Mouse (Mus musculus): ENCODE results near the gene Galk1. TPM values are rescaled to one million over a fixed set of nuclear protein-coding genes. Genes with fewer than 3 reads are reported as not detected.
A peak's percentile ranks its signal among the peaks of the same experiment; 100 is the strongest.

Gene Galk1
- total RNA-seq, 2 experiments from 2014 or later, result 36.2 to 37.9 TPM

DNA sequence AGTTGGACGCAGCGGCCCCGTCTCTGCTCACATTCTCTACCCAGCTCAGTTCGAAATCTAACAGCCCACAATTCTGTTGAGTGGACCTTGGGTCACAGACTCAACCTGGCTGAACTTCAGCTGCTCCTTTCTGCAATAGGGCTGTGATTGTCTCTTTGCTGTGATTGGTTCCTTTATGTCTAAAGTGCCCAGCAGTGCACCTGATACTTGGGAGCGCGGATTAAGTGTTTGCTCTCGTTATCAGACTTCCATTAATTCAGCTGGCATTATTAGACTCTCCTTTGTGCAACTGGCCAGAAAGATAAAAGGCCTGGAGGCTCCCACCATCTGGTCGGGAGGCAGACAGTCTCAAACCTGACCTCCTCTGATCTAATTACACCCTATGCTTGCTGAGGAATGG is 2.3 kb upstream of the Galk1 start:
- intact Hi-C loops (cut with DNase I), result no loop called here
- no peak for DNase-seq

DNA sequence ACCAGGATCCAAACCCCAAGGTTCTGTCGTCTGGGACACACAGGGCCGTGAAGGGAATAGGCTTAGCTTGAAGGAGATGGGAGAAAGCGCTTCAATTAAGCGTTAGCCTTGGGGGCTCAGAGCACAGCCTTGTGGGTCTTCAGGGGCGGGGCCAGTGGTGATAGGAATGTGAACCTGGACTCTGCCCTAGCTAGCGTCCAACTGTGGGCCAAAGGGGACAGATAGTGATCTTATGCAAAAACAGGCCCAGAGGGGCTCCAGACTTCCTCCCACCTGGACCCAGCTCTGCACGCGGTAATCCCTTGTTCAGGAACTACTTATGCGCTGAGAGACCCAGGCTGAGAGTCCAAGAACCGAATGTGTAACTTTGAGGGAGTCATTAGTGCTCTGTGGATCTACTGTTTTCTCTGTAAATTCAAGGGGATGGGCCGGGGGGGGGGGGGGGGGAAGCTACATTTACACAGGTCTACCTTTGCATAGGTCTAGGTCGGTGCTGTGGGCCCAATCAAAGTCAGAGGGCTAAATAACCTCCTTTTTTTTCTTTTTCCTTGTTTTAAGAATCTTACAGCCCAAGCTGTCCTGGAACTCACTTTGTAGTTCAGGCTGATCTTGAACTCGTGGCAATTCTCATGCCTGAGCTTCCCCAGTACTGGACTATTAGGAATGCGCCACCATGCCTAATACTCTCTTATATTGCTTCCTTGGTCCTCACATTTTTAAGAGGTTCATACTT is 824 bp downstream of the Galk1 start:
- intact Hi-C loops (cut with DNase I), result no loop called here
- DNase-seq, result no peak

DNA sequence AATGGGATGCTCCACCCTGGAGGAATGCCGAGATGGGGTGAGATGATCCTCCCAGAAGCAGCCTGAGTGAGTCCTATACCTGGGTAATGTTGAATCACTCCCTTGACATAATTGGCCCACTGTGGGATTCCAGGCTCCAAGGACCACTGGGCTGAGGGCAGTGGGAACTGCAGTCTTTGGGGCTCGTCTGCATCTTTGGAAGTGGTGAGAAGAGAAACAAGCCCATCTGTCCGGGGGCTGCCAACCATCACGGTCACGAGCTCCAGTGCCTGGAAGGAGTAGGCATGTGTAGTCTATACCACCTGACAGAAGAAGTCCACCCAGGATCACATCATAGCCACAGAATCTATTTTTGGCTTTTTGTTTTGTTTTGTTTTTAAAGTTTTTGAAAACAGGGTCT is 1.6 kb downstream of the Galk1 start:
- no peak for DNase-seq
- intact Hi-C loops (cut with DNase I), result no loop called here

DNA sequence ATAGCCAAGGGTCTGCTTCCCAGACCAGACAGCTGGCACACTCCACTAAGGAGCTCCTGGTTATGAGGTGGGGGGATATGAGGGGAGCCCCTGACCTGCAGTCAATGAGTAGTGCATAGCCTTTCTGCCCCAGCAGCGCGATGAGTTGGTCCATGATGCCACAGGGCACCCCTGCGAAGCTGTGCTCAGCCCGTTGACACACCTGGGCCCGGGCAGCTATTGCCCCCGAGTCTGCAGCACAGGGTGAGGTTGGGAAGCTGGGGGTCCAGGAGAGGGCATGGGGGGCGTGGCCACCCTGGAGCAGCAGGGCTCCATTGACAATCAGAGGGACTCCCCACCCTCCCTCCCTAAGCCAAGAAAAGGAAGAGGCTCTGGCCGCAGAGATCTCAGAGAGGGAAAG is 2.4 kb downstream of the Galk1 start:
- intact Hi-C loops (cut with DNase I), result no loop called here

DNA sequence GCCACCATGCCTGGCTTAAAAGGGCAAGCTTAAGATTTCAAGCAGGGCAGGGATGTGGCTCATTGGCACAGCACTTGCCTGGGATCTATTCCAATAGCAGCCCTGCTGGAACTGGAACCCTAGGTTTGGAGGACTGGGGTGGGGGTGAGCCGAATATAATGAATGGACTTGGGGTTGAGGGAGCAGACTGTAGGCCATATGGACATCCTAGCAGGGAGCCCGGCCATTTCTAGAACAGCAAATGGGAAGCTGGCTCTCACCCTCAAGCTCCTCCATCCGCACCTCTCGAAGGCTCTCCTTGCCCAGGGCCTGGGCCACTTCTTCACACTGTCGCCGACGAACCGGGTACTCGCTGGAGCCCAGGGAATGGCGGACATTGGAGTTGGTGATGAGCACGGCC is 2.9 kb downstream of the Galk1 start:
- peak; percentile 86 for DNase-seq
- intact Hi-C loops (cut with DNase I), result no loop called here

More for the DNA sequence above, 2.4 kb downstream of the Galk1 start:
- DNase-seq, result no peak

DNA sequence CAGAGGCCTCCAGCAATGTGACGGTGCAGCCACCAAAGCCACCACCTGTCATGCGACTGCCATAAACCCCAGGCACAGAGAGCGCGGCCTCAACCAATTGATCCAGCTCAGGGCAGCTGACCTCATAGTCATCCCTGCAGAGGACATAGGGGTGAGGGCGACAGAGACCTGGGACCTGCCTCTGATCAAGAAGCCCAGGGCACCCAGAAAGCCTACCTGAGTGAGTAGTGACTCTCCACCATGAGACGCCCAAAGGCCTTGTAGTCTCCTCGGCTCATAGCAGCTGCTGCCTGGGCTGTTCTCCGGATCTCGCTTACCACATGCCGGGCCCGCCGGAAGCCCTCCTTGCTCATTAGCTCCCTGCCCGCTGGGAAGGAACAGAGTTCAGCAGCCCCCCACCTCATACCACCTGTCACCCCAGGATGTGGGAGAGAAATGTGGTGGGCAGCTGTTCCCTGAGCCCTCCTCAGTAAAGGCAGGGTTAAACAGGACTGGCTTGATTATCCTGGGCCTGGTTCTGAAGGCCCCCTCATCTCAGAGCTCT is 3.6 kb downstream of the Galk1 start:
- DNase-seq, result peak; percentile 62
- intact Hi-C loops (cut with DNase I), result no loop called here

DNA sequence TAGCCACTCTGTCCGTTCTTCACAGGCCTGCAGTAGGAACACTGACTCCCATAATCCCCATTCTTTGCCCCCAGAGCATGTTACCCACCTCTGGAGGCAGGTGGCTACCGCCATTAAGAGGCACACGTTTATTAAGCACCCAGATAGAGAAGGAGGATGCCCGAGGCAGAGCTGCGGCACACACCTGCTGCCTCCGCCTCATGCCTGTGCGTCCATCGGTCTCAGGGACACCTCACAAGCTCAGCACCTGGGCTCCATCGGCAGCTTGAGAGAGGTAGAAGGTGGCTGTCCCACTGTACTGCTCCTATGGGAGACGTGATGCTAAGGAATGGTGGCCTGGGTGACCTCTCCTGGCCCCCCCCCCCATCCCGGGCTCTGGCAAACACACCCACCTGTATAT is 4.1 kb downstream of the Galk1 start:
- intact Hi-C loops (cut with DNase I), result no loop called here
- DNase-seq, result no peak

DNA sequence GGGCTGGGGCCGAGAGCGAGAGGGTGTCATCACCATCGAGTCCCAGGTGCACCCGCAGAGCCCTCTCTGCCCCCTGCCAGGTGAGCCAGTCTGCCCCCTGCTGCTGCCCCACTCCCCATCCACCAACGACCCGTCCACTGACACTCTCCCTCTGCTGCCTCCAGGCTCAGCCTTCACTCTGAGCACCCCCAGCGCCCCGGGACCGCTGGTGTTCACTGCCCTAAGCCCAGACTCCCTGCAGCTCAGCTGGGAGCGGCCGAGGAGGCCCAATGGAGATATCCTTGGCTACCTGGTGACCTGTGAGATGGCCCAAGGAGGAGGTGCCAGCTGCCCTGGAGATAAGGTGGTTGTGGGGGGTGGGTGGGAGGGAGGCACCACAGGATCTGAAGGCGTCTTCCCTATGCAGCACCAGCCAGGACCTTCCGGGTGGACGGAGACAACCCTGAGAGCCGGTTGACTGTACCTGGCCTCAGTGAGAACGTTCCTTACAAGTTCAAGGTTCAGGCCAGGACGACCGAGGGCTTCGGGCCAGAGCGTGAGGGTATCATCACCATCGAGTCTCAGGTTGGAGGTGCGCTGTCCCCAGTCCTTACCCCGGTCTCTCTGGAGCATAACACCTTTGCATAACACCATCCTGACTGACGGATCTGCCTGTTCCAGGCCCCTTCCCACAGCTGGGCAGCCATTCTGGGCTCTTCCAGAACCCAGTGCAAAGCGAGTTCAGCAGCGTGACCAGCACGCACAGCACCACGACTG is 5.2 kb downstream of the Galk1 start:
- DNase-seq, result no peak
- intact Hi-C loops (cut with DNase I), result no loop called here

DNA sequence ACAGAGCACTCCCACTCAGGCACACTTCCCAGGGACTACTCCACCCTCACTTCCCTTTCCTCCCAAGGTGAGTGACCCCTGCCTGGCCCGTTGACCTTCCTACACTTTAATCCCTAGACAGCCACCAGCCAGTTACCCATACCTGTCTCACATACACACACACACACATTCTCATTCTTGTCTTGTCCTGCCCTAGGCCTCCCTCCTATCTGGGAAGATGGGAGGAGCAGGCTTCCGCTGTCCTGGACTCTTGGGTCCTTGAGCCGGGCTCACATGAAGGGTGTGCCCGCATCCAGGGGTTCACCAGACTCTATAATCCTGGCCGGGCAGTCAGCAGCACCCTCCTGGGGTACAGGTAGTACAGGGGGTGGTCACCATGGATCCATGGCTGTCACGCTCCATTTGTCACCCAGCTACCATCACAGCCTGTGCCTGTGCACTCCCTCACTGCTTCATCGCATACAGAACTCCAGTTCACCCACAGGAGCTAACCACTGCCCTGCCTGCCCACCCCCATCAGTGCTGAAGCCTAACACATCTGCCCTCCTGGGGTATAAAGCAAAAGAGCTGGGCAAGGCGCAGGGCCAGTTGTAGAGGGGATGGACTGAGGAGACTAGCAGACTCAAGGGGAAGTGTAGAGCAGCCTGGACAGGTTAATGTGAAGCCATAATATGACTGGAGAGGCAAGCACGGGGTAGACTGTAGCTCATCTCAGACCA is 6.7 kb downstream of the Galk1 start:
- DNase-seq, result no peak
- intact Hi-C loops (cut with DNase I), result no loop called here

DNA sequence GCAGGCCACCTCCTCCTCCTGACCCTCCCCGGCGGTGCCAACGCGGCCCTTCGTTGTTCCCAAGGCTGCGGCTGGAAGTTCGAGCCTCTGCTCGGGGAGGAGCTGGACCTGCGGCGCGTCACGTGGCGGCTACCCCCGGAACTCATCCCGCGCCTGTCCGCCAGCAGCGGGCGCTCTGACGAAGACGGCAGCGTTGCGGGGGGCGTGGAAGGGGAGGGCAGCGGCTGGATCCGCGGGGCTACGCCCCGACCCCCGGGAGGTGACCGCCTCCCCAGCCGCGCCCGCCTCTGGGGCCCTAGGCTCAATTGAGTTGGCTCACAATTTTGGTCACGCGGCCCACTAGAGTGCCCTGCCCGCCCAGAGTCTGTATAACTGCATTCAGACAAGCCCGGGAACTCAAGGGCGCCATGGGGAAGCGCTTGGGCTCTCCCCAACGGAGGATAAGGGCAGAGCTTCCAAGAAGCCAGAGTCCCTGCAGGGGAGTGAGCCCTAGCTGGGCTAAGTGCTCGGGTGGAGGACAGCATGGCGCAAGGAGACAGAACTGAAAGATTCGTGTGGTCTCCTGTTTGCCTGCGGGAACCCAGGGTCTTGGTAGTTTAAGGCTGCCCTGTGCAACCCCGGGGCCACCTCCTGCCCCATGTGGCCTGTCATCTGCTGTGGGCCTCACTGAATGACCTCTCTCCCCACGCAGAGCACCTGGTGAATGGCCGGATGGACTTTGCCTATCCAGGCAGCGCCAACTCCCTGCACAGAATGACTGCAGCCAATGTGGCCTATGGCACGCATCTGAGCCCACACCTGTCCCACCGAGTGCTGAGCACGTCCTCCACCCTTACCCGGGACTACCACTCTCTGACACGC is 7.4 kb downstream of the Galk1 start:
- DNase-seq, result peak; percentile 72
- intact Hi-C loops (cut with DNase I), result loop anchor here (5.0 kb wide), 1 partner anchor 68 kb away; no protein-coding TSS in a partner anchor

DNA sequence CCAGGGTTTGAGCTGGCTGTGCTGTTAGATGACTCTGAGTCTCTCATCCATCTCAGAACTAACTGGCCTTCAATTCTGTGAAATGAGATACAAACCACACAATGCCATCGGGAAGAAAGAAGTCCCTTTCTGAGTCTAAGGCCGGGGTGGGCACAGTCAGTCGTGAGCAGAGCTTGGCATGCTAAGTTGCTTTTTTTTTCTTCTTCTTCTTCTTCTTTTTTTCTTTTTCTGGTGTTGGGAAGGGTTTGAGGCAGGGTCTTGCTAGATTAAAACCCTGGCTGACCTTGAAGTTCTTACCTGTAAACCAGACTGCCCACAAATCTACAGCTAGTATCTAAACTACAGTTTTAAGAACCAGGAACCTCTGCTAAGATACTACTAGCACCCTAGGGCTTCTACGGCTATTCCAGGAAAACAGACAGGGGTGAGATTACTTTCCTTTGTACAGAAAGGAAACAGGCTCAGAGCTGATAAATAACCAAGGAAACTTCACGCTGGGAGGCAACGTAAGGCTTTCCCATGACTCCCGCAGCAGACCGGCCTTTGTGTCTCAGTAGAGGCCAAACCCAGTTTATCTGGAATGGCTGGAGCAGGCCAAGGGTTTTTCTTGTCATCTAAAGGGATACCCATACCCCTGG is 8.2 kb downstream of the Galk1 start:
- intact Hi-C loops (cut with DNase I), result loop anchor here (5.0 kb wide), 1 partner anchor 67 kb away; no protein-coding TSS in a partner anchor

DNA sequence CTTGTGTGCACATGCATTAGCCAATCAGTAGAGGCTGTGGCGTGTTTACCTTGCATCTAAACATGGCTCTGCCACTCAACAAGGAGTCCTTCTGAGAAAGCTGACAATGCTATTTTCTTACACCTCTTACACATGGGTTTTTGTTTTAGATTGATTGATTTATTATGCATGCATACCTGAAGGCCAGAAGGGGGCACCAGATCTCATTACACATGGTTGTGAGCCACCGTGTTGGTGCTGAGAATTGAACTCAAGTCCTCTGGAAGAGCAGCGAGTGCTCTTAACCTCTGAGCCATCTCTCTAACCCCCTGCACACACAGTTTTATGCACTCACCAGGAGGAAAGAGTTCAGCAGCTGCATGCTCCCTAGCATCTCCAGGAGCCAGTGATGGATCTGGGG is 9.6 kb downstream of the Galk1 start:
- no peak for DNase-seq
- intact Hi-C loops (cut with DNase I), result loop anchor here (5.0 kb wide), 1 partner anchor 66 kb away; no protein-coding TSS in a partner anchor

More for the DNA sequence above, 8.2 kb downstream of the Galk1 start:
- no peak for DNase-seq

DNA sequence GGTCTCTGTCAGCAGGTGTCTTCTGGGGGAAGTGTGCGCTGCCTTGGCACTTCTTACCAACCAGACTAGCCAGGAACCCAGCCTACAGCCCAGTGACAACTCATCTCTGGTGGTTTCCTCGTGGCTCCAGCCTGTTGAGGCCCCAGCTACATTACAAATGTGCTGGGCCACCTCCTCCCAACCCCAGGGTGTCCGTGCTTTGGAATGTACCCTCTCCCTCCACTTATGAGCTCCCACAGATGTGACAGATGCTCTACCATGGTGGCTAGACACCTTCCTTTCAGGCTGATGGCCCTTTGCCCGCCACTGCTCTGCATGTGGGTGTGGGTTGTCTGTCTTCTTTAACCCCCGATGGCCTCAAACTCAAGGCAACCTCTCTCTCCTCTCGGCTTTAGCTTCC is 10.8 kb downstream of the Galk1 start:
- intact Hi-C loops (cut with DNase I), result loop anchor here (5.0 kb wide), 1 partner anchor 64 kb away; no protein-coding TSS in a partner anchor
- no peak for DNase-seq

DNA sequence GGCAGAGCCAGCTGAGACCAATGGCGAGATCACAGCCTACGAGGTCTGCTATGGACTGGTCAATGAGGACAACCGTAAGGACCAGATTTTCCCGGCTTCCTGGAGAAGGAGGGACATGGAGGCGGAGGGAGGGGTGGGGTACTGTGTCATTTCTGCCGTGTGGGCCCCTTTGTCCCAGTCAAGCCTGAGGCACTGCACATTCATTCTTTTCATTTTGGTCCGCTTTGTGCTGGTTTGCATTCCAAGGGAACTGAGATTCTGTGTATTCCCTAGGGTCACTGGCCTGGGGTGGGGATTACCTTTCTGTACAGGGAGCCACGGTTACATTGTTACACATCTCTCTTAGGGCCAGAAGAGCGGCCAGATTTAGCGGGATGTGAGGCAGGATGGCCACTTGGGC is 11.9 kb downstream of the Galk1 start:
- intact Hi-C loops (cut with DNase I), result loop anchor here (5.0 kb wide), 1 partner anchor 63 kb away; no protein-coding TSS in a partner anchor
- DNase-seq, result no peak

DNA sequence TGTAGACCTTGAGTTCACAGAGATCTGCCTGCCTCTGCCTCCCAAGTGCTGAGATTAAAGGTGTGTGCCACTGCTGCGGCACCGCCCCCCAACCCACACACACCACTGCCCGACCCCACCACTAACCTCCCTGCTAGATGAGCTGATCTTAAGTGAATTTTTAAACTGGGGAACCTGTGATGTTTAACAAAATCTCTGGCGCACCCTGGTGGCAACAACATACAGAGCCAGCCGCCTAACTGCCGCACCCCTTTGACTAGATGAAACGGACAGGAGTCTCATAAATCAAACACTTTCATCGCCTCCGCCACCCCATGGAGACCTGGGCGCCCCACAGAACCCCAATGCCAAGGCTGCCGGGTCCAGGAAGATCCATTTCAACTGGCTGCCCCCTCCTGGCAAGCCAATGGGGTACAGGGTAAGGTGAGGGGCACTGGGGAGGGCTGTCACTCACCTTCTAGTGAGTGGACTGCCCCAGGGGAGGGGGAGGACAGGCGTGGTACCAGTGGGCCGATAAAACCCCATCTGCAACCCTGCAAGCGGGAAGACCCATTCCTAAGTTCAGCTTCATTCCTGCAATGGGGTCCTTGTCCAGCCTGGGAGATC is 12.9 kb downstream of the Galk1 start:
- intact Hi-C loops (cut with DNase I), result loop anchor here (5.0 kb wide), 1 partner anchor 62 kb away; no protein-coding TSS in a partner anchor
- peak; percentile 85 for DNase-seq

DNA sequence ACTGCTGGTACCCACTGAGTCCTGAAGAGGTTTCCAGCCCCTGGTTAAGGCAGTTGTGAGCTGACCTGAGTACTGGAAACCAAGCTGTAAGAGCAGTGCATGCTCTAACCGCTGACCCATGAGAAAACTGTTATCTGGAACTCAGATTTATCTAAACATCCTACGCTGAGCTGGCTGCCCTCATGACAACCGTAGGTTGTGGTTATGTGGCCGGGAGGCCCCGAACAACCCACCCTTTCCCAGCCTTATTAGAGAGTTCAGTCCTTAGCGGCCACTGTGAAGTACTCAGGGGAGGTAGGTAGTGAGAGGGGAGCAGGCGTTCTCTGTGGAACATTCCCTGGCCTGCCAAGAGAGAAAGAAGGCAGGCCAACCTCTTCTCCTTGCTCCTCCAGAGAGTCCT is 13.5 kb downstream of the Galk1 start:
- intact Hi-C loops (cut with DNase I), result no loop called here
- DNase-seq, result no peak

DNA sequence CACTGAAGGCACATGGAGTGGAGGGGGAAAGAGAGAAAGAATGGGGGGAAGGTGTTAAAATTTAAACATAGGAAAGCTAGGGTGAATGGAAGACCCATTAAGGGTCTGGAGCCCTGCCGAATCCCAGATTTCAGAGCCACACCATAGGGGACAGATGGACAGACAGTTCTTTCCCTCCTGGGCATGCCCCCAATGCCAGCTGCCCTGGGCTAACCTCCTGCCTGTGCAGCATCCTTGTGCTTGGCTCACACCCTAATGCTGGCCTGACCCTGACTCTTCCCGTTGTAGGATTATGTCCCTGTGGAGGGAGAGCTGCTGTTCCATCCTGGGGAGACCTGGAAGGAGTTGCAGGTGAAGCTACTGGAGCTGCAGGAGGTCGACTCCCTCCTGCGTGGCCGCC is 14.9 kb downstream of the Galk1 start:
- intact Hi-C loops (cut with DNase I), result no loop called here

DNA sequence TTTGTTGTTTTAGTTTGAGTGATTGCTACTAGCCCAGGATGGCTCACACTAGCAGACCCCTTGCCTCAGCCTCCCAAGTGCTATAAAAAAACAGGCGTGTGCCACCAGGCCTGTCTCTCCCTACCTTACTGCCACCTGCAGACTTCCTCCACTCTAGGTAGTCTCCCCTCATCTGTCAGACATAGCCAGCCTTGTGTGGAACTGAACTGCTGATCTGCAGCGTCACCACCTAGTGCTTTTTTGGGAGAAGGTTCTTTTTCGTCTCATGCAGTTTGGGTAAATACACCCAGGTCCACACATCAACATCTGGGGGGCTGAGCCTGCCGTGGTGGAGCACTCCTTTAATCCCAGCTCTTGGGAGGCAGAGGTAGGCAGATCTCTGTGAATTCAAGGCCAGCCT is 15.5 kb downstream of the Galk1 start:
- intact Hi-C loops (cut with DNase I), result no loop called here
- DNase-seq, result no peak

More for the DNA sequence above, 14.9 kb downstream of the Galk1 start:
- no peak for DNase-seq

DNA sequence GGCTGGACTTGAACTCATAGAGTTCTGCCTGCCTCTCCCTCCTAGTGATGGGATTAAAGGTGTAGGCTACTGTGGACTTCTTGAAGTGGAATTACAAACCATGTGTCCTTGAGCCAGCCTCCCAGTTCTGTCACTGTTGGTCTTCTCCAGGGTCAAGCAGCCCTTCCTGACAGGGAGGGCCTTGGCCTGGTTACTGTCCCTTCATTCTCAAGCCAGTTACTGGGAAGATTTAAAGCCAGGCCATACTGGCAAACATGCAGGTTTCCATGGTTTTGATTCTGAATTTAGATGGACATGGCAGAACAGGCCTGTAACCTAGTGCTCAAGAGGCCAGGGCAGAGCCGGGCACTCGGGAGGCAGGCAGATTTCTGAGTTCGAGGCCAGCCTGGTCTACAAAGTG is 17.3 kb downstream of the Galk1 start:
- no peak for DNase-seq
- intact Hi-C loops (cut with DNase I), result no loop called here
